Mouse (Mus musculus) heart, adult 2 months (tissue): ENCODE results near the gene Ins2.
A peak's percentile ranks its signal among the peaks of the same experiment; 100 is the strongest.

Experiments used
- CTCF ChIP-seq: fragments of 200-600 bp; IDR thresholded peaks from 2 replicates; pipeline ENCODE4 v1.8.1; 2022; ENCODE audit warnings: antibody characterized with exemption, mild to moderate bottlenecking, moderate library complexity
- EP300 ChIP-seq: fragments of 200-500 bp; IDR thresholded peaks from 2 replicates; pipeline ENCODE4 v1.6.1; 2011; ENCODE audit warnings: low read depth, low read length, control low read depth; ENCODE audit not compliant: insufficient read depth

- peak; percentile 73 for TF ChIP-seq CTCF
- TF ChIP-seq EP300, result no peak
Measured at GRCm38 (mm10) chr7:142675644-142676043, 67.5 kb downstream of the Ins2 start.
